Mouse (Mus musculus) G1E (cell line): Measurements from ENCODE around the gene Farp2. TPM values are rescaled to one million over a fixed set of nuclear protein-coding genes. Genes with fewer than 3 reads are reported as not detected.

Experiments used
- ATAC-seq: 2 replicates; pipeline ENCODE4 v1.8.0; 2016; ENCODE audit warnings: mild to moderate bottlenecking; ENCODE audit not compliant: insufficient number of reproducible peaks, poor library complexity, low FRiP score, severe bottlenecking; ENCODE audit errors: extremely low read depth
- DNase-seq: peaks from one replicate; pipeline ENCODE4 v3.0.0; 2012; ENCODE audit warnings: low spot score
- H3K27me3 ChIP-seq: 2 replicates; pipeline ENCODE4 v1.6.1; 2012; ENCODE audit warnings: mild to moderate bottlenecking, low read length, inconsistent platforms; ENCODE audit not compliant: insufficient read depth
- H3K36me3 ChIP-seq: replicated peaks from 2 replicates; pipeline ENCODE3; 2012; ENCODE audit warnings: mild to moderate bottlenecking, inconsistent platforms
- H3K4me1 ChIP-seq: 2 replicates; pipeline ENCODE4 v1.6.1; 2012; ENCODE audit warnings: low read depth, low read length, inconsistent platforms, mixed read lengths; ENCODE audit not compliant: insufficient read depth
- H3K4me3 ChIP-seq: 2 replicates; pipeline ENCODE4 v1.5.1; 2012; ENCODE audit warnings: low read depth, mild to moderate bottlenecking, inconsistent platforms, low read length, moderate library complexity, mixed read lengths
- H3K9me3 ChIP-seq: replicated peaks from 2 replicates; pipeline ENCODE4 v1.6.1; 2012; ENCODE audit warnings: inconsistent platforms
- CTCF ChIP-seq: IDR thresholded peaks from 2 replicates; pipeline ENCODE4 v1.5.1; 2012; ENCODE audit warnings: low read depth, low read length, inconsistent platforms, mixed read lengths
- GATA1 ChIP-seq: IDR thresholded peaks from 2 replicates; pipeline ENCODE4 v1.6.1; 2012; ENCODE audit warnings: borderline replicate concordance, low read length, inconsistent platforms, mixed read lengths
- GATA2 ChIP-seq: IDR thresholded peaks from 2 replicates; pipeline ENCODE4 v1.6.1; 2012; ENCODE audit warnings: low read depth, low read length, inconsistent platforms, borderline replicate concordance
- POLR2AphosphoS5 ChIP-seq: IDR thresholded peaks from 2 replicates; pipeline ENCODE4 v1.6.1; 2012; ENCODE audit warnings: low read depth, low read length, inconsistent platforms; ENCODE audit not compliant: insufficient replicate concordance
- TAL1 ChIP-seq: conservative IDR thresholded peaks from 2 replicates; pipeline ENCODE4 v1.6.1; 2012; ENCODE audit warnings: low read depth, low read length, inconsistent platforms, mixed read lengths
- polyA plus RNA-seq: library from polyadenylated mRNA; stranded (reverse); fragments of >175 nt; gene quantifications from 2 replicates; pipeline ENCODE4 v1.2.3, GENCODE M21; 2012
- total RNA-seq, 2 experiments: library from RNA; stranded (forward) in 1 of 2; stranded (reverse) in 1 of 2; fragments of 200-1000 nt in 1 of 2; fragments of >200 nt in 1 of 2; fragmentation: Nextera tagmentation in 1 of 2; gene quantifications; 2 replicates each; pipeline ENCODE4 v1.2.3; 2014 to 2017

The Farp2 gene
- total and polyA plus RNA-seq, 3 experiments: 1.6 to 28.1 (median 5.4) TPM

DNA sequence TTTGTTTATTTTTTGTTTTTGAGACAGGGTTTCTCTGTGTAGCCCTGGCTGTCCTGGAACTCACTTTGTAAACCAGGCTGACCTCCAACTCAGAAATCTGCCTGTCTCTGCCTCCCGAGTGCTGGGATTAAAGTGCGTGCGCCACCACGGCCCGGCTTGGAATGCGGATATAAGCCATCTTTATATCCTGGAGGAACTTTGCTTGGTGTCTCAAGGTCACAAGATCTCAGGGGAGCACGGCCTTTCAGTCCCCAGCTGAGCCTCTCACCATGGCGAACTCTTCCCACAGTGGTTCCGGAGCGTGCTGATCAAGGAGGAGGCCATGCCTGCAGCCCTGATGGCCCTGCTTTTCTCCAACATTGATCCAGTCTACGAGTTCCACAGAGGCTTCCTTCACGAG lies 92.0 kb downstream of the Farp2 start:
- DNase-seq (no peak), ATAC-seq (no peak)
- H3K4me1 ChIP-seq: peaks cover 2% of the 10 kb centered on the region; the same call in 1 of the 2 replicates
- no peaks in the 10 kb centered on the region for H3K36me3 ChIP-seq
- peaks cover 27% of the 10 kb centered on the region for H3K27me3 ChIP-seq
- H3K9me3 ChIP-seq: no peaks in the 10 kb centered on the region
- TF ChIP-seq GATA1 (no peak), POLR2AphosphoS5 (no peak), GATA2 (no peak), TAL1 (no peak)
- H3K4me3 ChIP-seq: no peak overlapping the region

DNA sequence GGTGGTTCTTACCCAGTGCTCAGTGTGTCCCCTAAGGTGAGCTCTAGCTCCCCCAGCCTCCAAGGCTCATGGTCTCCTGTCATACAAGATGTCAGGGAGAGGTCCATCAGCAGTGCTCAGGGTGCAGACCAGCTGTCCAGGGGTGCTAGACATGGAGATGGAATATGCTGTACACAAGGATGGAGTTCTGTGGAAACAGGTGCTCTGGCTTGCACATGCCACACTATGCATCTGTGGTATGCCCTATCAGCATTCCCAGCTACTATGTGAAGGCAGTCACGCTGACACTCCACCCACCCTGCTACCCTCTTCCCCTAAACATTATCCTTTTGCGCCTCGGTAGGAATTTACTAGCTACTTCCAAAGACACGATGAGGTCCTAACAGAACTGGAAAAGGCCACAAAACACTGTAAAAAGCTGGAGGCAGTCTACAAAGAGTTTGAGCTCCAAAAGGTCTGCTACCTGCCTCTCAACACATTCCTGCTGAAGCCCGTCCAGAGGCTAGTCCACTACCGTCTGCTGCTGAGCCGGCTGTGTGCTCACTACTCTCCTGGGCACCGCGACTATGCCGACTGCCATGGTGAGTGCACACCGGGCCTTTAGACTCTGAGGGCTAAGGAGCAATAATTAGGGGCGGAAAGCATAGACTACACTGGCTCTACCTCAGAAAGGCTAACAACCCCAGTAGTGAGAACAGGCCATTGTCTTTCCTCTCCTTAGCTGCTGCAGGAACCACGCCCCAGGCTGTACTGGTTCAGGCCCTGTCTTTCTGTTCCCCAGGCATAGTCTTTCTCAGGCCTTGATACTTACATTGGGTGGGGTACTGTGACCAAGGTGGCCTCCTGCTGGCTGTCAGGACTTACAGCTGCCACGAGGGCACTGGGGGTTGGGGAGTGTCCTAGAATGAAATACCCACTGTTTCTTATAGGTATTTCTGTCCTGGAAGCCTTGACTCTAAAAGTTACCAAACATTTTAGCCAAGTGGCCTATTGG lies 95.5 kb downstream of the Farp2 start:
- Histone ChIP-seq H3K27me3 (peaks cover 33% of the 10 kb centered on the region), H3K9me3 (no peaks in the 10 kb centered on the region), H3K36me3 (no peaks in the 10 kb centered on the region), H3K4me3 (no peak overlapping the region), H3K4me1 (peaks cover 2% of the 10 kb centered on the region; the same call in 1 of the 2 replicates)
- TF ChIP-seq POLR2AphosphoS5 (no peak), CTCF (no peak), GATA1 (no peak), TAL1 (no peak), GATA2 (no peak)
- no peak for DNase-seq
- ATAC-seq: no peak

DNA sequence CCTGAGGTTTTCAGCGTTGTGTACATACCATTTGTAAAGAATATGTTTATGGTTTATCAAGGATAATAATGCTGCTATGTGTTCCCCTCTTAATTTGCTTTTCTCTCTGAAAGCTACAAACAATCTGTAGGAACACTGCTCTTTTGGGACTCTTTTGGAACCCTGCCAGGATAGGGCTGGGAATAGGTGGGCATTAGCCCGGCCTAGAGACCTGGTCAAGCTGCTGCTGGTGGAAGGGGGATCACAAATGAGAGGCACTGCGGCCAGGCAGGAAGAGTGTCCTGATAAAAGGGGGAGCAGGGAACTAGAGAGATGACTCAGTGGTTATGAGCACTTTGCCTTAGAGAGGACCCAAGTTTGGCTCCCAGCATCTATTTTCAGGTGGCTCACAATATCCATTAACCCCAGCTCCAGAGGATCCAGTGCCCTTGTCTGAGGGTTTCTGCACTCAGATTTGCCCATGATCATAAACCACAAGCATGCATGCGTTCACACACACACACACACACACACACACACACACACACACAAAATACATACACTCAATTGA lies 96.9 kb downstream of the Farp2 start:
- ATAC-seq (no peak), DNase-seq (no peak)
- no peaks in the 10 kb centered on the region for H3K9me3 ChIP-seq
- TF ChIP-seq CTCF (no peak), GATA2 (no peak), GATA1 (no peak), POLR2AphosphoS5 (no peak), TAL1 (no peak)
- no peaks in the 10 kb centered on the region for H3K36me3 ChIP-seq
- no peak overlapping the region for H3K4me3 ChIP-seq
- H3K27me3 ChIP-seq: peaks cover 37% of the 10 kb centered on the region
- peaks cover 2% of the 10 kb centered on the region; the same call in 1 of the 2 replicates for H3K4me1 ChIP-seq

DNA sequence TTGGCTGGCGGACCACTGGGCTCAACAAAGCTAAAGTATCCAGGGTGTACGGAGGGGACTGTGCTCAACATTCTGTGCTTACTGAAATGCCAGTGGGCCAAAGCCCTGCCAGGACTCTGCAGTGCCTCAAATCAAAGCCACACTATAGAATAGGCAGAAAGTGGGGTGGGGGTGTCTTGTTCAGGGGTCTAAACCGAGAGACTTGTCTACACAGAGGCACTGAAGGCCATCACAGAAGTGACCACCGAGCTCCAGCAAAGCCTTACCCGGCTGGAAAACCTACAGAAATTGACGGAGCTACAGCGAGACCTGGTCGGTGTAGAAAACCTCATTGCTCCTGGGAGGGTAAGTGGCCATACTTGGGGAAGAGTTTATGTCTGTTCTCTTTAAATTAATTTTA lies 97.9 kb downstream of the Farp2 start:
- TF ChIP-seq TAL1 (no peak), POLR2AphosphoS5 (no peak)
- DNase-seq (no peak), ATAC-seq (no peak)
- Histone ChIP-seq H3K9me3 (no peaks in the 10 kb centered on the region), H3K4me3 (no peak overlapping the region), H3K36me3 (no peaks in the 10 kb centered on the region), H3K27me3 (peaks cover 35% of the 10 kb centered on the region), H3K4me1 (peaks cover 2% of the 10 kb centered on the region; the same call in 1 of the 2 replicates)

DNA sequence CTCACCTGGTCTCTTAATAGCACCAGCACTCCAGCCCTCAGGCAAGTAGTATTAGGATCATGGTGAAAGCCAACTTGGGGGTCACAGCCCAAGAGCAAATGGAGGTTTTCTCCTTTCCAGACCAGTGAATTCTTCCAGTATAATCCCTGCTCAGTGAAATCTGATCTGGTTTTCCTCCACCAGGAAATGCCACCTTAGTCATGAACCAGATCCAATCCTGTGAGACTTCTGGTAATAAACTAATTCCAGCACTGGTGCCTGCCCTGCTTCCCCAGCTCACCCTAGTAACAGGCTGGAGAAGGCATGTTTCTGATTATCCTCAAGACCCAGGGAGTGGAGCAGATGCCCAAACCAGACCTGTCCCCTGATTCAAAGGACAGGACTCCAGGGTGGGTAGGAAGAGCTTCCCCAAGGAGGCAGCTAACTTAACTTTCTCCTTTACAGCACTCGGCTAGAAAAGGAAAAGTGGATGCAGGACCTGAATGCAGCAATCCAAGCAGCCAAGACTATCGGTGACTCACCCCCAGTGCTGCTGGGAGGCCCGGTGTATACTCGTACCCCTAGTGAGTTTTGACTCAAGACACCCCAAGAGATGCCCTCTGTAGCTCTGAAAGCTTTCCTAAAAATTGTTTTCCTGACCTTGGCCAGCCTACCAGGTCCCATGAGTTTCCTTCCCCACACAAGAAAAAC lies 106.3 kb downstream of the Farp2 start:
- Histone ChIP-seq H3K36me3 (peaks cover 37% of the 10 kb centered on the region), H3K4me1 (peaks cover 14% of the 10 kb centered on the region), H3K9me3 (no peaks in the 10 kb centered on the region), H3K27me3 (peaks cover 2% of the 10 kb centered on the region; the same call in 1 of the 2 replicates), H3K4me3 (no peak overlapping the region)
- no peak for TF ChIP-seq CTCF
- no peak for TF ChIP-seq GATA2
- TF ChIP-seq TAL1: no peak
- no peak for TF ChIP-seq GATA1
- TF ChIP-seq POLR2AphosphoS5: no peak
- DNase-seq: no peak
- ATAC-seq: no peak

DNA sequence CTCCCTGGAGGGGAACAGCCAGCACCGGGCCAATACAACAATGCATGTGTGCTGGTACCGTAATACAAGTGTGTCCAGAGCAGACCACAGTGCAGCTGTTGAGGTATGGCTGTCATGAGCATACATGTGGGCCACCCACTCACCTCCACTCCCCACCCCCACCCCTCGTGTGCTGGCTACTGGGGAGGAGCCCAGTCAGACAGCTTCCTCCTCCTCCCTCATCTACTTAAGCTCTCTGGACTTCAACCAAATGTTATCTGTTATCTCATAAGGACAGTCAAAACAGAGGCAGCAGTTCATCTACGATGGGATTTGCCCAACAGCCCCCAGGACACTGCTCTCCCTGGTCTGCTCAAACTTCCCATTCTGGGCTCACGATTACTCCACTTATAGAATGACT lies 107.1 kb downstream of the Farp2 start:
- Histone ChIP-seq H3K4me3 (no peak overlapping the region), H3K36me3 (peaks cover 45% of the 10 kb centered on the region), H3K4me1 (peaks cover 14% of the 10 kb centered on the region), H3K9me3 (no peaks in the 10 kb centered on the region), H3K27me3 (peaks cover 2% of the 10 kb centered on the region; the same call in 1 of the 2 replicates)
- ATAC-seq: peak; percentile 68
- DNase-seq: no peak
- TF ChIP-seq CTCF: no peak
- no peak for TF ChIP-seq POLR2AphosphoS5
- TF ChIP-seq TAL1: no peak
